Mouse (Mus musculus) urinary bladder, adult 2 months (tissue): ENCODE results near the gene Spock3. TPM values are rescaled to one million over a fixed set of nuclear protein-coding genes. Genes with fewer than 3 reads are reported as not detected.
"Not testable (repeated sequence)": the region's sequence is repeated elsewhere in the genome, so short reads cannot be mapped to it uniquely, and the experiment has no call there.

Experiments used
- DNase-seq: peaks from one replicate; pipeline ENCODE4 v3.0.0; 2022; ENCODE audit warnings: low spot score
- polyA plus RNA-seq: library from polyadenylated mRNA; depleted of rRNA; stranded (reverse); fragments of >200 nt; gene quantifications from 2 replicates; pipeline ENCODE4 v1.2.3, GENCODE M21; 2012; rRNA removed

The Spock3 gene
- polyA plus RNA-seq: 17.5 and 18.9 TPM in 2 replicates

- DNase-seq: no peak
Observed at GRCm38 (mm10) chr8:62950709-62951108, at the start of gene Spock3. Spock3 (plus strand) TSS chr8:62951009.

- DNase-seq: no peak
Observed at GRCm38 (mm10) chr8:62951173-62952134, 645 bp downstream of the Spock3 start.

GRCm38 (mm10) chr8:62952481-62952880 is 1.7 kb downstream of the Spock3 start:
- DNase-seq: no peak

- DNase-seq: no peak
Observed at GRCm38 (mm10) chr8:62962608-62963007, 11.8 kb downstream of the Spock3 start.

GRCm38 (mm10) chr8:62969802-62970372 is 19.1 kb downstream of the Spock3 start:
- no peak for DNase-seq

GRCm38 (mm10) chr8:63088984-63089383 is 138.2 kb downstream of the Spock3 start:
- no peak for DNase-seq

GRCm38 (mm10) chr8:63098200-63098599 is 147.4 kb downstream of the Spock3 start:
- DNase-seq: no peak

GRCm38 (mm10) chr8:63109761-63110160 is 159.0 kb downstream of the Spock3 start:
- no peak for DNase-seq

GRCm38 (mm10) chr8:63112919-63113318 is 162.1 kb downstream of the Spock3 start:
- no peak for DNase-seq

GRCm38 (mm10) chr8:63120508-63120907 is 169.7 kb downstream of the Spock3 start:
- no peak for DNase-seq

- DNase-seq: no peak
Observed at GRCm38 (mm10) chr8:63135406-63135805, 184.6 kb downstream of the Spock3 start.

GRCm38 (mm10) chr8:63163861-63164260 is 213.1 kb downstream of the Spock3 start:
- DNase-seq: not testable (repeated sequence)

- no peak for DNase-seq
Observed at GRCm38 (mm10) chr8:63165326-63165725, 214.5 kb downstream of the Spock3 start.

- no peak for DNase-seq
Observed at GRCm38 (mm10) chr8:63169956-63170355, 219.1 kb downstream of the Spock3 start.

- no peak for DNase-seq
Observed at GRCm38 (mm10) chr8:63181272-63181671, 230.5 kb downstream of the Spock3 start.

- DNase-seq: no peak
Observed at GRCm38 (mm10) chr8:63258812-63259385, 308.1 kb downstream of the Spock3 start.

- no peak for DNase-seq
Observed at GRCm38 (mm10) chr8:63262516-63262915, 311.7 kb downstream of the Spock3 start.

GRCm38 (mm10) chr8:63335366-63335765 is 384.6 kb downstream of the Spock3 start:
- no peak for DNase-seq

- no peak for DNase-seq
Observed at GRCm38 (mm10) chr8:63368580-63368979, 417.8 kb downstream of the Spock3 start.

GRCm38 (mm10) chr8:63397659-63398058 is 446.9 kb downstream of the Spock3 start:
- DNase-seq: no peak
